Mouse (Mus musculus): ENCODE measurements around the gene Bcas1. TPM values are rescaled to one million over a fixed set of nuclear protein-coding genes. Genes with fewer than 3 reads are reported as not detected.

Bcas1 gene
- total and polyA plus RNA-seq, 2 experiments: 0.02 TPM; not detected in 1

- H3K27ac ChIP-seq (replicated peaks; ENCODE audit: insufficient read depth, low read depth, low read length): no peak overlapping the region
These were observed 111.3 kb downstream of the Bcas1 start for GRCm38 (mm10) chr2:170316344-170316743.

DNA sequence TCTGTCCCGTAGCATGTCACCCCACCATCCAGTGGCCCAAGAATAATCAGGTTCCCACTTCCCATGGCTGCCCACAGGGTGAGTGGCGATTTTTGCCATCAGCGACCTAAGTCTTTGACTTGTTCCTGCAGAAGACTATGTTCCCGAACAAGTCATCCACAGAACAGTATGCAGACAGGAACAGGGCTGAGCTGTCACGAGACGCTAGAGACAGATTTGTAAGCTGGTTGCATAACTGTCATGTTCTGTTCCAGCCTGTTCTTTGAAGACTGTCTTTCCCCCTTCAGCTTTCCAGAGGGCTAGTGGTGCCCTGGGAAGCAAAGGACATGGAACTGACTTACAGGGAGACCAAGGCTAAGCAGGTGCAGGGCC, 116.7 kb downstream of the Bcas1 start:
- no peaks in the 10 kb centered on the region for H3K36me3 ChIP-seq (ENCODE audit: control insufficient read depth, insufficient read depth, low read length)
- no peaks in the 10 kb centered on the region for H3K27me3 ChIP-seq (ENCODE audit: control insufficient read depth, insufficient read depth, low read length)
- H3K9ac ChIP-seq (ENCODE audit: low read depth, low read length): no peak overlapping the region
- no peaks in the 10 kb centered on the region for H3K4me1 ChIP-seq (ENCODE audit: control insufficient read depth, insufficient read depth, low read length)
- no peak for DNase-seq (ENCODE audit: extremely low read depth, low read depth, low spot score)
- TF ChIP-seq POLR2A (IDR thresholded peaks at IDR 0.05; ENCODE audit: extremely low read depth, insufficient read depth, low read length): no peak
- no peak for TF ChIP-seq CTCF (IDR thresholded peaks at IDR 0.05; ENCODE audit: low read depth, low read length)
- 83% methylated on average over 6 of the region's 6 CpGs for WGBS
- H3K4me3 ChIP-seq (ENCODE audit: insufficient read depth, low read depth, low read length): no peak overlapping the region
- H3K79me2 ChIP-seq (ENCODE audit: control insufficient read depth, insufficient read depth, low read length): no peaks in the 10 kb centered on the region
- H3K27ac ChIP-seq (replicated peaks; ENCODE audit: insufficient read depth, low read depth, low read length): no peak overlapping the region

More at GRCm38 (mm10) chr2:170316344-170316743, 111.3 kb downstream of the Bcas1 start:
- Histone ChIP-seq H3K4me3 (ENCODE audit: insufficient read depth, low read depth, low read length) (no peak overlapping the region), H3K36me3 (ENCODE audit: control insufficient read depth, insufficient read depth, low read length) (no peaks in the 10 kb centered on the region), H3K27me3 (ENCODE audit: control insufficient read depth, insufficient read depth, low read length) (no peaks in the 10 kb centered on the region), H3K9ac (ENCODE audit: low read depth, low read length) (no peak overlapping the region), H3K79me2 (ENCODE audit: control insufficient read depth, insufficient read depth, low read length) (no peaks in the 10 kb centered on the region), H3K4me1 (ENCODE audit: control insufficient read depth, insufficient read depth, low read length) (no peaks in the 10 kb centered on the region)
- WGBS: 93% methylated on average over 8 of the region's 8 CpGs
- TF ChIP-seq CTCF (IDR thresholded peaks at IDR 0.05; ENCODE audit: low read depth, low read length): no peak
- no peak for TF ChIP-seq POLR2A (IDR thresholded peaks at IDR 0.05; ENCODE audit: extremely low read depth, insufficient read depth, low read length)
- no peak for DNase-seq (ENCODE audit: extremely low read depth, low read depth, low spot score)

DNA sequence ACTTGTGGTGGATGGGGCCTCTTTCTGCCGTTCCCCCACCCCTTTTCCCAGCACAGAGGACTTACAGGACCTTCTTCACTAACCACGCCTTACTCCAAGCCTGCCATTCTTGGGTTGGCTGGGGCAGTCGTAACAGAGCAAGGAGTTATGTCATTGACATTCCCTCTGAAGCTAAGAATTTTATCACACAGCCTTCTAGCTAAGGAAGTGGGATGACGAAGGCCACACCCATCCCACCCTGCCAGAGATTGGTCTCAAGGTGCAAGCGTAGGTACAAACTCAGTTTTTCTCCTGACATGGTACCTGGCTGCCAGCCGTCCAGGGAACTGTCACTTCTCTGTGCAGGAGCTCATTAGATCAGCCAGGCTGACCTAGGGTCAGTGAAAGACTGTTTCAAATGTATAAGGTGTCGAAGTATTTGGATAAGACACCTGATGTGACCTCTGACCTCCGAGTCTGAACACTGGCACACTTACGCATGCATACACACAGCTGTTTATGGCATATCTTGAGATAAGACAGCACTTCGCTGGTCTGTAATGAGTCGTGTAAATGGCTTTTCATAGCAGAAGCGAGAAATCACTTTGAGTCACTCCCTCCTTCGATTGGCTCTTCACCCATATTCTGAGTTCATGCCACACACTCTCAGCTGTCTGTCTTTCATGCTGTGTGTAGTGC, 117.2 kb downstream of the Bcas1 start:
- Histone ChIP-seq H3K27me3 (ENCODE audit: control insufficient read depth, insufficient read depth, low read length) (no peaks in the 10 kb centered on the region), H3K4me3 (ENCODE audit: insufficient read depth, low read depth, low read length) (no peak overlapping the region), H3K36me3 (ENCODE audit: control insufficient read depth, insufficient read depth, low read length) (no peaks in the 10 kb centered on the region), H3K27ac (replicated peaks; ENCODE audit: insufficient read depth, low read depth, low read length) (no peak overlapping the region), H3K4me1 (ENCODE audit: control insufficient read depth, insufficient read depth, low read length) (no peaks in the 10 kb centered on the region), H3K9ac (ENCODE audit: low read depth, low read length) (no peak overlapping the region), H3K79me2 (ENCODE audit: control insufficient read depth, insufficient read depth, low read length) (no peaks in the 10 kb centered on the region)
- WGBS: 84% methylated on average over 13 of the region's 13 CpGs
- TF ChIP-seq CTCF (IDR thresholded peaks at IDR 0.05; ENCODE audit: low read depth, low read length) (no peak), POLR2A (IDR thresholded peaks at IDR 0.05; ENCODE audit: extremely low read depth, insufficient read depth, low read length) (no peak)
- DNase-seq (ENCODE audit: extremely low read depth, low read depth, low spot score): no peak

GRCm38 (mm10) chr2:170308966-170309365, 118.7 kb downstream of the Bcas1 start:
- WGBS: 81% methylated on average over 9 of the region's 9 CpGs
- no peak for DNase-seq (ENCODE audit: extremely low read depth, low read depth, low spot score)
- Histone ChIP-seq H3K4me1 (ENCODE audit: control insufficient read depth, insufficient read depth, low read length) (no peaks in the 10 kb centered on the region), H3K27me3 (ENCODE audit: control insufficient read depth, insufficient read depth, low read length) (no peaks in the 10 kb centered on the region), H3K79me2 (ENCODE audit: control insufficient read depth, insufficient read depth, low read length) (no peaks in the 10 kb centered on the region), H3K9ac (ENCODE audit: low read depth, low read length) (no peak overlapping the region), H3K27ac (replicated peaks; ENCODE audit: insufficient read depth, low read depth, low read length) (no peak overlapping the region), H3K4me3 (ENCODE audit: insufficient read depth, low read depth, low read length) (no peak overlapping the region), H3K36me3 (ENCODE audit: control insufficient read depth, insufficient read depth, low read length) (no peaks in the 10 kb centered on the region)
- TF ChIP-seq CTCF (IDR thresholded peaks at IDR 0.05; ENCODE audit: low read depth, low read length) (no peak), POLR2A (IDR thresholded peaks at IDR 0.05; ENCODE audit: extremely low read depth, insufficient read depth, low read length) (no peak)

DNA sequence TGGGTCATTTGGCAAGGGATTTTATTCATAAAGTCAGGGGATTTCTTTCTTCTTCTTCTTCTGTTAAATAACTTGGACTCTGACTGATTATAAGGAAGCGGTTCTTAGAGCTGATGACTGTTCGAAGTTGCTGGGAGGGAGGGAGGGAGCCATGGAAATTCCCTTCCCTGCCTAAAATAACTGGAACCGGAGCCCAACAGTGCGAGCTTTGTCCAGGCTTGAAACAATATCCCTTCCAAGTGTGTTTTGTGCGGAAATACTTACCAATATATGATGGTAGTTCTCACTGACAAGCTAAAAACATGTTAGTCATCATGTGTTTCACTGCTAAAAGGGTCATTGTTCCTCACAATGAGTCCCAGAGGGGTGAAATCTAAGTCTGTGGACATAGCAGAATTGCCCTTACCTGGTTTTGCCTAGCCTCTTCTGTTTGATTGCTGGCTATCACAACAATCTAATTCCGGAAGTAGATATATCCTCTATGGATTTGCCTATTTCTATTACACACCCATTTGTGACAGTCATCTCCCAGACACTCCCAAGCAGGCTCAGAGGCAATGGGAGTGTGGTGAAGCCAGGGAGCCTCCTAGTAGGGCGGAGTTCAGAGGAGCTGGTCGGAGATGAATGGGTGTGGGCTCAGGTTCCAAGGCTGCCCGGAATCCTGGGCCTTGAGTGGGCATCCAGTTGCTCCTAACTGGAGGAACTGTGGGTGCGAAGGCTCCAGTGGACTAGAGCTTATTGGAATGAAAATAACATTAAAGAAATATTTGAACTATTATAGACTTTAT, 119.4 kb downstream of the Bcas1 start:
- H3K27me3 ChIP-seq (ENCODE audit: control insufficient read depth, insufficient read depth, low read length): no peaks in the 10 kb centered on the region
- TF ChIP-seq POLR2A (IDR thresholded peaks at IDR 0.05; ENCODE audit: extremely low read depth, insufficient read depth, low read length) (no peak), CTCF (IDR thresholded peaks at IDR 0.05; ENCODE audit: low read depth, low read length) (no peak)
- no peaks in the 10 kb centered on the region for H3K4me1 ChIP-seq (ENCODE audit: control insufficient read depth, insufficient read depth, low read length)
- no peaks in the 10 kb centered on the region for H3K36me3 ChIP-seq (ENCODE audit: control insufficient read depth, insufficient read depth, low read length)
- H3K9ac ChIP-seq (ENCODE audit: low read depth, low read length): no peak overlapping the region
- no peaks in the 10 kb centered on the region for H3K79me2 ChIP-seq (ENCODE audit: control insufficient read depth, insufficient read depth, low read length)
- DNase-seq (ENCODE audit: extremely low read depth, low read depth, low spot score): no peak
- no peak overlapping the region for H3K27ac ChIP-seq (replicated peaks; ENCODE audit: insufficient read depth, low read depth, low read length)
- H3K4me3 ChIP-seq (ENCODE audit: insufficient read depth, low read depth, low read length): no peak overlapping the region
- WGBS: 75% methylated on average over 10 of the region's 10 CpGs

DNA sequence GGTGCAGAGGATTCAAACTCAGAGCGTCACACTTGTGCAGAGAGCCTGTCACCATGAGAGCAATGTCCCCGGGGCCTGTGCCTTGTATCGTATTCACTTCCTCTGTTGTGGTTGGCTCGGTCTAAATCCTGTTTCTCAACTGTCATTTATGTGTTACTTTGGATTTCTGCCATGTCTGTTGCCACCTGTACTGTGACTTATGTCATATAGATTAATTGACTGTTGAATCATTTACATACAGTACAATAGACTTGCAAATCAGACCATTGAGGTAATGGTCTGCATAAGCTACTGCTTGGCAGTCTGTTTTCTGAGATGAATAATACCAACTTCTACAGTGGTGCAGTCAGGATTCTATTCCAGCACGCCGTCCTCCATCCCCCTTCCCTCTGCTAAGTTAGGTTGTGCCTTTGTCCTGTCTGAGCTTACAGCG, 120.0 kb downstream of the Bcas1 start:
- 79% methylated on average over 7 of the region's 7 CpGs for WGBS
- no peaks in the 10 kb centered on the region for H3K27me3 ChIP-seq (ENCODE audit: control insufficient read depth, insufficient read depth, low read length)
- no peak overlapping the region for H3K9ac ChIP-seq (ENCODE audit: low read depth, low read length)
- H3K4me1 ChIP-seq (ENCODE audit: control insufficient read depth, insufficient read depth, low read length): no peaks in the 10 kb centered on the region
- TF ChIP-seq POLR2A (IDR thresholded peaks at IDR 0.05; ENCODE audit: extremely low read depth, insufficient read depth, low read length) (no peak), CTCF (IDR thresholded peaks at IDR 0.05; ENCODE audit: low read depth, low read length) (no peak)
- DNase-seq (ENCODE audit: extremely low read depth, low read depth, low spot score): no peak
- H3K79me2 ChIP-seq (ENCODE audit: control insufficient read depth, insufficient read depth, low read length): no peaks in the 10 kb centered on the region
- H3K36me3 ChIP-seq (ENCODE audit: control insufficient read depth, insufficient read depth, low read length): no peaks in the 10 kb centered on the region
- H3K4me3 ChIP-seq (ENCODE audit: insufficient read depth, low read depth, low read length): no peak overlapping the region
- no peak overlapping the region for H3K27ac ChIP-seq (replicated peaks; ENCODE audit: insufficient read depth, low read depth, low read length)
